Mouse (Mus musculus): ENCODE results near the gene Usp46.
"Not testable (repeated sequence)": the region's sequence is repeated elsewhere in the genome, so short reads cannot be mapped to it uniquely, and the experiment has no call there.

Gene Usp46

GRCm38 (mm10) chr5:74028691-74029479 is 39.3 kb downstream of the Usp46 start:
- DNase-seq (ENCODE audit: low read depth, low spot score) = no peak

DNA sequence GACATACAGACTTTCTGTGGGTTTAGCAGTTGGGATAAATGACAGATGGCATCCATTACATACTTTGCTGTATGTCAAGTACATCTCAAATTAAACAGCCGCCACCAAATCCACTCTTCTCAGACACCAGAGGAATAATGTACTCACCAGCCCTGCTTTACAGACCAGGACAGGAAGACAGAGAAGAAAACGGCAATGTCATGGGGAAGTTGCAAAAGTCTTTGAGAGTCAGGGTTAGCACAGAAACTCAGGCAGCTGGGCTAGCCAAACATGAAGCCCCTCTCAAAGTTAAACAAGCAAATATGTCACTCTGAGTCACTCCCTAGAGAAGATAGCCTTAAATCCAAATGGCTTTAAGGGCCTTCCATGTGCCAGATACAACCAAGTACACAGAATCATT is 40.0 kb downstream of the Usp46 start:
- DNase-seq (ENCODE audit: low read depth, low spot score) = no peak

GRCm38 (mm10) chr5:74020506-74020905 is 47.7 kb downstream of the Usp46 start:
- DNase-seq (ENCODE audit: low read depth, low spot score) = peak; percentile 57

- DNase-seq (ENCODE audit: low read depth, low spot score) = no peak
Measured at GRCm38 (mm10) chr5:74018870-74019565, 49.2 kb downstream of the Usp46 start.

DNA sequence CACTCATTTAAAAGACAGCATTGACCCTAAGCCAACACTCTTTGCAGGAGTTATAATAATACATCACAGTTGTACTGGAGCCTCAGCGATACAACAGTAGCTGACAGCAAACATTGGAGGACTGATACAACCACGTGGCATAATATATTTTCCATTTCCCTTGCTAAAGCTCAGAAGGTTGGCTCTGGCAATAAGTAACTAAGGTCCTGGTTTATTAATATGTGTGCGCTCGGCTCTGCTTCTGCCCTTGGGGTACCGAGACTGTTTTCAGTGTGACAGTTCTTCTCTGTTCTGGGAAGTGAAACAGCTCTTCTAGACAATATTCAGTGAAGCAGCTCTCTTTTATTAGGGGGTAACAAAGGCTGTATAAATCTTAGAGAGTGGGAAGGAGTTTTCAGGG is 50.7 kb downstream of the Usp46 start:
- DNase-seq (ENCODE audit: low read depth, low spot score) = no peak

DNA sequence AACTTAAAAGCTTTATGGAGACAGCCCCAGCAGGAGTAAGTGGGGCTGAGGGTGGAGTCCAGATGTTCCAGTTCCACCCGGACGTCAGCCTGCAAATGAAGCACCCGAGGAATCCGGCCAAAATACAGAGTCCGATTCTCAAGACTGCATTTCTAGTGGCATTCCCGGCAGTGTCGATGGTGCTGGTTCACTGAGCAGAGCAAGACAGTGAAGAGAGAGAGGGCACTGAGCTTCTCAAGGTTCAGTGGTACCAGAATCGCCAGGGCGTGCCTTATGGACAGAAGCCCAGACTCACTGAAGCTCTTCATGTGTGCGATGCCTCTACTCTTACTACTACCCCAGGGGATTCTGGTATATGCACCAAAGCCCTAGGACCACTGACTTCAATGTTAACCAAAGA is 56.6 kb downstream of the Usp46 start:
- no peak for DNase-seq (ENCODE audit: low read depth, low spot score)

DNA sequence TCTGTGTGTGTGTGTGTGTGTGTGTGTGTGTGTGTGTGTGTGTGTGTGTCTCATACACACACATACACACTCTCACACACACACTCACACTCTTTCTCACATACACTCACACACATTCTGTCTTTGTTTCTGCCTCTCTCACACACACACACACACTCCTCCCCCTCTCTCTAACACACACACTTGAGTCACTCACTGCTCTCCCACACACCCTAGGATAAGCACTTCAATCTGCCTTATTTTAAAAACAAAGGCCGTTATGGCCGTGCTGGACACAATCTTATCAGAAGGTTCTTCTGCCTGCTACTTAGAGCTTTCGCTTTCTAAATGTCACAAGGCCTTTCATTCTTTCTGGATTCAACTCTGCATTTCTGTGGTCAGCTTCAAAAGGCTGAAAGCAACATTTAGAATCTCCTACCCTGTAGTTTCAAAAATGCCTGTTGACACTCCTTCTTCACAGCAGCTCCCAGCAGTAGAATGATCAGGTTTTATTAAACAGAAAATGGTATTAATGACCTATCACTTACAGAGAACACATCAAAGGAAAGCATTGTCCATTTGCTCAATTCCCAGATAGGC is 60.6 kb downstream of the Usp46 start:
- DNase-seq (ENCODE audit: low read depth, low spot score) = no peak

DNA sequence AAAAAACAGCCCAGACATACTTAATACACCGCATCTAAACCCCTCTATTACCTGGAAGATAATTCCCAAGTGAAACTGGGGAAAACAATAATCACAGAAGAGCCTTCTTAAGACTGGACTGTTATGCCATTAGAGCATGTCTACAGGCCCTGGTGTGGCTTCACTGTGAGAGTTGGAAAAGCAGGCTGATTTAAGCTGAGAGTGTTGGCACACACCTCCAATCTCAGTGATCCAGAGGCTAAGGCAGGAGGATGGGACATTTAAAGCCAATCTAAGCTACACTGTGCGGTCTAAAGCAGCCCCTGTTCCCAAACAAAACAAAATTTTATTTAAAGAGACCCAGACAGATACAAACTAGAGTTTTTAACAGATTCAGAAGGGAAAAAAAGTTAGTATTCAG is 62.3 kb downstream of the Usp46 start:
- DNase-seq (ENCODE audit: low read depth, low spot score) = no peak

- DNase-seq (ENCODE audit: low read depth, low spot score) = no peak
Measured at GRCm38 (mm10) chr5:74001743-74002142, 66.5 kb downstream of the Usp46 start.

GRCm38 (mm10) chr5:73998966-73999365 is 69.3 kb downstream of the Usp46 start:
- DNase-seq (ENCODE audit: low read depth, low spot score) = no peak

DNA sequence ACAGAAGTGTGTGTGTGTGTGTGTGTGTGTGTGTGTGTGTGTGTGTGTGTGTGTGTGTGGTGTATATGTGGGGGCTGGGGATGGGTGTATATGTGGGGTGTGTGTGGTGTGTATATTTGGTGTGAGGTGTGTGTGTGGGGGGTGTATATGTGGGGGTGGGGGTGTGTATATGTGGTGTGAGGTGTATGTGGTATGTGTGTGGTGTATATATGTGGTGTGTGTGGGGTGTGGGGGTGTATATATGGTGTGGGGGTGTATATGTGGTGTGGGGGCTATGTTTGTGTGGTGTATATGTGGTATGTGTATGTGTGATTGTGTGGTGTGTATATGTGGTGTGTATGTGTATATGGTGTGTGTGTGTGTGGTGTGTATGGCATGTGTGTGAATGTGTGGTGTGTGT is 73.4 kb downstream of the Usp46 start:
- no peak for DNase-seq (ENCODE audit: low read depth, low spot score)

- no peak for DNase-seq (ENCODE audit: low read depth, low spot score)
Measured at GRCm38 (mm10) chr5:73993538-73993937, 74.7 kb downstream of the Usp46 start.

- no peak for DNase-seq (ENCODE audit: low read depth, low spot score)
Measured at GRCm38 (mm10) chr5:73992321-73992720, 75.9 kb downstream of the Usp46 start.

DNA sequence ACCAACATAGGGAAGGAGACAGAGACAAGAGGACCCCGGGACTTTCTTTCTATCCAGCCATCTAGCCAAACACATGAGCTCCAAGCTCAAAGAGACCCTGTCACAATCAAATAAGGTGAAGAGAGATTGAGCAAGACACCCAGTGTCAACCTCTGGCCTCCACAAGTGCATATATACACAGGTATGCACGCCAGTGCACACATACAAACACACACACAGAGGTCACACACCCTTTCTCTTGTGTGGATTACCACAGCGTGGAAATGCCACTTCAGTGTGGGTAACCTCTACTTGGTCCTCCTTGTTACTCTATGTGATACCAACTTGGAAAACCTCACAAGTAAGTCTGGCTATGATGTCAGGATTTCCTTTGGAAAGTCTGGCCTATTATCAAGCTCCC is 78.7 kb downstream of the Usp46 start:
- DNase-seq (ENCODE audit: low read depth, low spot score) = no peak

GRCm38 (mm10) chr5:73987777-73988560 is 80.3 kb downstream of the Usp46 start:
- DNase-seq (ENCODE audit: low read depth, low spot score) = no peak

DNA sequence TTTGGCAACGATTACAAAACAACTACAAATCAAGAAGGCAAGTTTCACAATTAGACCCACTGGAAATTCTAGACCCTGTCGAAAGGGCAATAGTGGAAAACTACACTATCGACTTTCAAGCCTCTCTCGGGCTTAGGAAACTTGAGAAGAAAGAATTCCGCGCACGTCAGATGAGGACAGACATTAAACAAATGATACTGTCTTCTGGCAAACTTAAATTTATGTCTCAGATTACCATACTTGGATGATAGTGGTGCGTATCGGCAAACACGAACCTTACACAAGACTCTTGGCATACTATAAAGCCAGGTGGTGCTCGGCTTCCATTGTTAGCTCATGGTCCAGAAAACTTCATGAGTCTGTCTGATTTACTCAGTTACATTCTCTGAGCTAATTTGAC is 90.8 kb downstream of the Usp46 start:
- peak; percentile 21 for DNase-seq (ENCODE audit: low read depth, low spot score)

- peak; percentile 50 for DNase-seq (ENCODE audit: low read depth, low spot score)
Measured at GRCm38 (mm10) chr5:73971701-73972100, 96.5 kb downstream of the Usp46 start.

- DNase-seq (ENCODE audit: low read depth, low spot score) = no peak
Measured at GRCm38 (mm10) chr5:73970024-73970628, 98.1 kb downstream of the Usp46 start.

GRCm38 (mm10) chr5:73969338-73969737 is 98.9 kb downstream of the Usp46 start:
- DNase-seq (ENCODE audit: low read depth, low spot score) = no peak

- no peak for DNase-seq (ENCODE audit: low read depth, low spot score)
Measured at GRCm38 (mm10) chr5:73959779-73960178, 108.5 kb downstream of the Usp46 start.

DNA sequence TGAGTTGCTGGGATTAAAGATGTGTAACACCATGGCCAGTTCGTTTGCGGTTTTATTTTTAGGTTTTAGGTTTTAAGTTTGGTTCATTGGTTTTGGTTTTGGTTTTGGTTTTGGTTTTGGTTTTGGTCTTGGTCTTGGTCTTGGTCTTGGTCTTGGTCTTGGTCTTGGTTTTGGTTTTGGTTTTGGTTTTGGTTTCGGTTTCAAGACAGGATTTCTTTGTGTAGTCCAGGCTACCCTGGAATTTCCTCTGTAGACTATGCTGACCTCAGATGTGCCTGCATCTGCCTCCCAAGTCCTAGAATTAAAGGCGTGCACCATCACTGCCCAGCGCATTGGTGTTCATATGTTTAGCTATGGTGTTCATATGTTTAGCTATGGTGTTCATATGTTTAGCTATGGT is 109.6 kb downstream of the Usp46 start:
- DNase-seq (ENCODE audit: low read depth, low spot score) = not testable (repeated sequence)

GRCm38 (mm10) chr5:73958096-73958495 is 110.1 kb downstream of the Usp46 start:
- DNase-seq (ENCODE audit: low read depth, low spot score) = no peak

Data from skeletal muscle tissue, adult 2 months (tissue).